Mouse (Mus musculus): ENCODE data around the gene G6pdx. TPM values are rescaled to one million over a fixed set of nuclear protein-coding genes. Genes with fewer than 3 reads are reported as not detected.

G6pdx gene
- polyA plus RNA-seq, 1 experiment: 49.2 TPM

- H3K4me1 ChIP-seq (ENCODE audit: control insufficient read depth, insufficient read depth, low read length): no peaks in the 10 kb centered on the region
- H3K4me3 ChIP-seq (replicated peaks; ENCODE audit: extremely low read depth, low read depth, low read length): no peak overlapping the region
- DNase-seq: peak; percentile 33
- TF ChIP-seq CTCF (IDR thresholded peaks at IDR 0.05; ENCODE audit: insufficient read depth, low read length) (peak; percentile 47), POLR2A (IDR thresholded peaks at IDR 0.05; ENCODE audit: borderline replicate concordance, extremely low read depth, low read depth, low read length) (no peak)
Measured at GRCm38 (mm10) chrX:74413377-74413776, 15.6 kb downstream of the G6pdx start.

- TF ChIP-seq POLR2A (IDR thresholded peaks at IDR 0.05; ENCODE audit: borderline replicate concordance, extremely low read depth, low read depth, low read length) (no peak), CTCF (IDR thresholded peaks at IDR 0.05; ENCODE audit: insufficient read depth, low read length) (no peak)
- no peak for DNase-seq
- no peaks in the 10 kb centered on the region for H3K4me1 ChIP-seq (ENCODE audit: control insufficient read depth, insufficient read depth, low read length)
- H3K4me3 ChIP-seq (replicated peaks; ENCODE audit: extremely low read depth, low read depth, low read length): no peak overlapping the region
- WGBS: 34% methylated on average over 2 of the region's 2 CpGs
Measured at GRCm38 (mm10) chrX:74408340-74408739, 20.7 kb downstream of the G6pdx start.

- H3K4me1 ChIP-seq (ENCODE audit: control insufficient read depth, insufficient read depth, low read length): no peaks in the 10 kb centered on the region
- 82% methylated on average over 3 of the region's 3 CpGs for WGBS
- no peak for DNase-seq
- TF ChIP-seq POLR2A (IDR thresholded peaks at IDR 0.05; ENCODE audit: borderline replicate concordance, extremely low read depth, low read depth, low read length) (no peak), CTCF (IDR thresholded peaks at IDR 0.05; ENCODE audit: insufficient read depth, low read length) (no peak)
- H3K4me3 ChIP-seq (replicated peaks; ENCODE audit: extremely low read depth, low read depth, low read length): no peak overlapping the region
Measured at GRCm38 (mm10) chrX:74400136-74400535, 28.9 kb downstream of the G6pdx start.

- H3K4me1 ChIP-seq (ENCODE audit: control insufficient read depth, insufficient read depth, low read length): no peaks in the 10 kb centered on the region; the same call in 1 of the 2 replicates
- TF ChIP-seq POLR2A (IDR thresholded peaks at IDR 0.05; ENCODE audit: borderline replicate concordance, extremely low read depth, low read depth, low read length) (peak; percentile 88; the same call in 1 of the 2 replicates), CTCF (IDR thresholded peaks at IDR 0.05; ENCODE audit: insufficient read depth, low read length) (no peak)
- WGBS: 30% methylated on average over 30 of the region's 30 CpGs
- peak; percentile 64 for DNase-seq
- peak within 1 kb of the TSS; percentile 78 for H3K4me3 ChIP-seq (replicated peaks; ENCODE audit: extremely low read depth, low read depth, low read length)
Measured at GRCm38 (mm10) chrX:74392535-74393443, 36.2 kb downstream of the G6pdx start, which contains the start of the genes Fam3a and Ikbkg. Gene Fam3a, minus strand, starts transcription at chrX:74393272. Gene Ikbkg, plus strand, starts transcription at chrX:74393290.

- no peak for DNase-seq
Measured at GRCm38 (mm10) chrX:74388153-74388552, 40.8 kb downstream of the G6pdx start.

GRCm38 (mm10) chrX:74384451-74384850 lies 44.5 kb downstream of the G6pdx start:
- TF ChIP-seq POLR2A (IDR thresholded peaks at IDR 0.05; ENCODE audit: borderline replicate concordance, extremely low read depth, low read depth, low read length): no peak
- TF ChIP-seq CTCF (IDR thresholded peaks at IDR 0.05; ENCODE audit: insufficient read depth, low read length): no peak
- no peak for DNase-seq
- 84% methylated on average over 2 of the region's 2 CpGs for WGBS
- H3K4me3 ChIP-seq (replicated peaks; ENCODE audit: extremely low read depth, low read depth, low read length): no peak overlapping the region
- H3K4me1 ChIP-seq (ENCODE audit: control insufficient read depth, insufficient read depth, low read length): no peaks in the 10 kb centered on the region

More at GRCm38 (mm10) chrX:74388153-74388552, 40.8 kb downstream of the G6pdx start:
- TF ChIP-seq CTCF (IDR thresholded peaks at IDR 0.05; ENCODE audit: insufficient read depth, low read length): no peak
- TF ChIP-seq POLR2A (IDR thresholded peaks at IDR 0.05; ENCODE audit: borderline replicate concordance, extremely low read depth, low read depth, low read length): no peak
- H3K4me3 ChIP-seq (replicated peaks; ENCODE audit: extremely low read depth, low read depth, low read length): no peak overlapping the region
- H3K4me1 ChIP-seq (ENCODE audit: control insufficient read depth, insufficient read depth, low read length): no peaks in the 10 kb centered on the region; the same call in 1 of the 2 replicates

- peaks cover 2% of the 10 kb centered on the region; the same call in 1 of the 2 replicates for H3K4me1 ChIP-seq (ENCODE audit: control insufficient read depth, insufficient read depth, low read length)
- DNase-seq: peak; percentile 82
- H3K4me3 ChIP-seq (replicated peaks; ENCODE audit: extremely low read depth, low read depth, low read length): peak within 1 kb of the TSS; percentile 73
- 29% methylated on average over 32 of the region's 32 CpGs for WGBS
- peak; percentile 78; the same call in 1 of the 2 replicates for TF ChIP-seq POLR2A (IDR thresholded peaks at IDR 0.05; ENCODE audit: borderline replicate concordance, extremely low read depth, low read depth, low read length)
- TF ChIP-seq CTCF (IDR thresholded peaks at IDR 0.05; ENCODE audit: insufficient read depth, low read length): no peak
Measured at GRCm38 (mm10) chrX:74372888-74373549, 56.0 kb downstream of the G6pdx start, which contains the start of the genes Ubl4a and Slc10a3. Gene Ubl4a, minus strand, starts transcription at chrX:74373218. Gene Slc10a3, minus strand, starts transcription at chrX:74373349.

- Histone ChIP-seq H3K4me3 (replicated peaks; ENCODE audit: extremely low read depth, low read depth, low read length) (peak overlapping the region; percentile 65), H3K4me1 (ENCODE audit: control insufficient read depth, insufficient read depth, low read length) (peaks cover 3% of the 10 kb centered on the region; the same call in 1 of the 2 replicates)
- WGBS: 27% methylated on average over 47 of the region's 49 CpGs
- TF ChIP-seq CTCF (IDR thresholded peaks at IDR 0.05; ENCODE audit: insufficient read depth, low read length) (no peak), POLR2A (IDR thresholded peaks at IDR 0.05; ENCODE audit: borderline replicate concordance, extremely low read depth, low read depth, low read length) (peak; percentile 47; the same call in 1 of the 2 replicates)
- DNase-seq: peak; percentile 64
Measured at GRCm38 (mm10) chrX:74368209-74368909, 60.6 kb downstream of the G6pdx start.

GRCm38 (mm10) chrX:74367512-74367911 lies 61.5 kb downstream of the G6pdx start:
- 62% methylated on average over 10 of the region's 10 CpGs for WGBS
- TF ChIP-seq POLR2A (IDR thresholded peaks at IDR 0.05; ENCODE audit: borderline replicate concordance, extremely low read depth, low read depth, low read length): no peak
- TF ChIP-seq CTCF (IDR thresholded peaks at IDR 0.05; ENCODE audit: insufficient read depth, low read length): no peak
- Histone ChIP-seq H3K4me3 (replicated peaks; ENCODE audit: extremely low read depth, low read depth, low read length) (peak overlapping the region; percentile 63), H3K4me1 (ENCODE audit: control insufficient read depth, insufficient read depth, low read length) (peaks cover 3% of the 10 kb centered on the region; the same call in 1 of the 2 replicates)
- DNase-seq: no peak

Other genes starting within 250 kb of the G6pdx start
- 579 and 648 TPM in 2 replicates for gene Flna, start 179.4 kb downstream of the G6pdx start, polyA plus RNA-seq (2012; rRNA removed)
- gene Emd, start 174.5 kb downstream of the G6pdx start, polyA plus RNA-seq (2012; rRNA removed): 63.1 and 63.9 TPM in 2 replicates
- gene Rpl10, start 158.4 kb downstream of the G6pdx start, polyA plus RNA-seq (2012; rRNA removed): 1,085 and 1,289 TPM in 2 replicates
- gene Taz, start 147.3 kb downstream of the G6pdx start, polyA plus RNA-seq (2012; rRNA removed): 99.6 and 108 TPM in 2 replicates
- gene Dnase1l1, start 146.9 kb downstream of the G6pdx start, polyA plus RNA-seq (2012; rRNA removed): 26.1 and 38.3 TPM in 2 replicates
- gene Atp6ap1, start 132.1 kb downstream of the G6pdx start, polyA plus RNA-seq (2012; rRNA removed): 413 and 452 TPM in 2 replicates
- 143 and 212 TPM in 2 replicates for gene Gdi1, start 124.2 kb downstream of the G6pdx start, polyA plus RNA-seq (2012; rRNA removed)
- 11.1 and 12.9 TPM in 2 replicates for gene Fam50a, start 116.2 kb downstream of the G6pdx start, polyA plus RNA-seq (2012; rRNA removed)
- gene Plxna3, start 100.1 kb downstream of the G6pdx start, polyA plus RNA-seq (2012; rRNA removed): 12.9 and 14.5 TPM in 2 replicates
- gene Lage3, start 75.6 kb downstream of the G6pdx start, polyA plus RNA-seq (2012; rRNA removed): 31.8 and 42.1 TPM in 2 replicates
- 25.6 and 32.0 TPM in 2 replicates for gene Ubl4a, start 56.0 kb downstream of the G6pdx start, polyA plus RNA-seq (2012; rRNA removed)
- 20.3 and 23.5 TPM in 2 replicates for gene Slc10a3, start 55.8 kb downstream of the G6pdx start, polyA plus RNA-seq (2012; rRNA removed)
- gene Fam3a, start 35.9 kb downstream of the G6pdx start, polyA plus RNA-seq (2012; rRNA removed): 50.9 and 53.3 TPM in 2 replicates
- gene Ikbkg, start 35.9 kb downstream of the G6pdx start, polyA plus RNA-seq (2012; rRNA removed): 15.2 and 20.2 TPM in 2 replicates
- gene Gm6880, start 52.2 kb upstream of the G6pdx start, polyA plus RNA-seq (2012; rRNA removed): not detected in 2 replicates
- gene Olfr1326-ps1, start 145.7 kb upstream of the G6pdx start, polyA plus RNA-seq (2012; rRNA removed): not detected in 2 replicates
- not detected in 2 replicates for gene Olfr1325, start 163.5 kb upstream of the G6pdx start, polyA plus RNA-seq (2012; rRNA removed)
- gene Gm5640, start 216.4 kb upstream of the G6pdx start, polyA plus RNA-seq (2012; rRNA removed): 0.11 and 0.17 TPM in 2 replicates

Data from lung, adult 2 months (tissue).